Mouse (Mus musculus) neural tube, embryonic 11.5 days (tissue): ENCODE data around the gene Zpbp2. TPM values are rescaled to one million over a fixed set of nuclear protein-coding genes. Genes with fewer than 3 reads are reported as not detected.

Source experiments
- ATAC-seq: fragments of 200-750 bp; cut with Nextera tagmentation; 2 replicates; pipeline ENCODE4 v1.8.0; 2017; ENCODE audit warnings: moderate number of reproducible peaks, mild to moderate bottlenecking, moderate TSS enrichment, moderate library complexity; ENCODE audit not compliant: insufficient read depth, low FRiP score, low TSS enrichment
- DNase-seq: peaks from one replicate; pipeline ENCODE4 v3.0.0-alpha.2; 2015; ENCODE audit warnings: low spot score
- H3K27ac ChIP-seq: fragments of 300-500 bp; sonication (generic); 2 replicates; pipeline ENCODE4 v1.5.1; 2014; ENCODE audit warnings: low read depth, mild to moderate bottlenecking, low read length
- H3K27me3 ChIP-seq: fragments of 300-500 bp; sonication (generic); 2 replicates; pipeline ENCODE4 v1.6.1; 2014; ENCODE audit warnings: mild to moderate bottlenecking, low read length, mixed read lengths; ENCODE audit not compliant: control insufficient read depth, insufficient read depth
- H3K36me3 ChIP-seq: fragments of 300-500 bp; sonication (generic); 2 replicates; pipeline ENCODE4 v1.6.1; 2014; ENCODE audit warnings: mild to moderate bottlenecking, low read length, moderate library complexity, mixed read lengths; ENCODE audit not compliant: control insufficient read depth, insufficient read depth
- H3K4me1 ChIP-seq: fragments of 300-500 bp; sonication (generic); 2 replicates; pipeline ENCODE4 v1.6.1; 2014; ENCODE audit warnings: low read length, mixed read lengths; ENCODE audit not compliant: control insufficient read depth, insufficient read depth
- H3K4me2 ChIP-seq: fragments of 300-500 bp; sonication (generic); 2 replicates; pipeline ENCODE4 v1.6.1; 2014; ENCODE audit warnings: low read depth, mild to moderate bottlenecking, moderate library complexity
- H3K4me3 ChIP-seq: fragments of 300-500 bp; sonication (generic); 2 replicates; pipeline ENCODE4 v1.5.1; 2014; ENCODE audit warnings: low read depth, low read length
- H3K9ac ChIP-seq: fragments of 300-500 bp; sonication (generic); 2 replicates; pipeline ENCODE4 v1.6.1; 2014; ENCODE audit warnings: mild to moderate bottlenecking, low read length
- H3K9me3 ChIP-seq: fragments of 300-500 bp; sonication (generic); 2 replicates; pipeline ENCODE4 v1.6.1; 2016; ENCODE audit warnings: low read length; ENCODE audit not compliant: control insufficient read depth
- WGBS: fragments of 180-500 bp; shearing (Covaris S2); extraction: QIAGEN DNeasy Blood & Tissue Kit; methylation state at CpG from one replicate; pipeline ENCODE4 v1.1.7; 2014; 5-methylcytosine and 5-hydroxymethylcytosine counted together
- polyA plus RNA-seq: library from polyadenylated mRNA; unstranded; fragments of >200 nt; fragmentation: Nextera tagmentation; extraction: Ambion mirVana; gene quantifications from 2 replicates; pipeline ENCODE4 v1.2.1, GENCODE M21; 2014

Zpbp2 gene
- polyA plus RNA-seq, 1 experiment from 2014 or later: 0.16 TPM

DNA sequence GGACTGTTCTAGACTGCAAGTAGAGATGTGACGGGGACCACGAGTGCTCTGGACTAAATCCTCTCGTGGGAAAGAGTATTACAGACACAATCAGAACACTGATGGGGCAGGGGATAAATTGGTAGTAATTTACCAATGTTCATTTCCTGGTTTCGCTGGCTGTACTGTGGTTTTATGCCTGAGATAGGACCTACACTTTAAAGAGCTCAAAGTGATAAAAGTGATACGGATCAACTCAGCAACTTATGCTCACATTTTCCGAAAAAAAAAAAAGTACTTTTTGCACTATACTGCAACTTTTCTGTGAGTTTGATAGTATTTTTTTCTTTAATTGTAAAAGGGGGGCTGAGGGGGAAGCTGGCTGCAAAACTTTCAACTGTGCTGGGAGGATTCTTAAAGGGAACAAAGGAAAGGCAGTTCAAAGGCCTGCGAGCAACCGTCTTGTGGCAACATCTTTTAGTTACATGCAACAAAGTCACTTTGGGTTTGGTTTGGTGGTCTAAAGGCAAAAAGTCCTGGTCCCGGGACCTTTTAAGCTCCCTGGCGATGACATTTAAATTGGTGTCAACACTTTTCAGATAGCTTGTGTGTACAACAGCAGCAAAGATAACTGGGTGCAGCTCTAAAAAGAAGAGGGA is 24.0 kb upstream of the Zpbp2 start:
- no peaks in the 10 kb centered on the region for H3K4me1 ChIP-seq
- H3K27ac ChIP-seq: no peak overlapping the region
- no peaks in the 10 kb centered on the region for H3K36me3 ChIP-seq
- H3K9me3 ChIP-seq: no peaks in the 10 kb centered on the region
- no peak overlapping the region for H3K4me2 ChIP-seq
- no peaks in the 10 kb centered on the region for H3K27me3 ChIP-seq
- DNase-seq: no peak
- no peak for ATAC-seq
- WGBS: 75% methylated on average over 10 of the region's 10 CpGs
- no peak overlapping the region for H3K4me3 ChIP-seq
- no peak overlapping the region for H3K9ac ChIP-seq

DNA sequence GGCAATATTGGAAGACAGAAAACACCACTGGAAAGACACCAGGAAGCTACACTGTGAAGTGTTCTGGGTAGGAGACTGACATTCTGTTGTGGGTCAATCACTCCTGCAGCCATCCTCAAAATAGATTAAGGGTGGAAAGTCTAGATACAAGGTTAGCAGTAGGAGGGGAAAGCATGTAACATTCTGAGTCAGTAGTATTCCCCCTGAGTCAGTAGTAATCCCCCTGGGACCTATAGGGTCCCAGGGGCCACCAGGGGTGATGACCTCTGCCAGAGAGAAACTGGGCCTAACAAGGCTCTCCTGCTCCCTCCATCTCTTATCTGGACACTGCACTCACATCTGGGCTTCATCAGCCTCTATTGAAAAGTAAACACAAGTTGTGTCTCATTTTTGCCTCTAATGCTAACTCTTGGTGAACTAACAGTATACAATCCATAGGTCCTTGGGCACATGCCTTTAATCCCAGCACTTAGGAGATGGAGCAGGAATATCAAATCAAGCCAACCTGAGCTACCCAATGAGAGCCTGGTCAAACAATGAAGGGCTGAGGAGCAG is 13.3 kb upstream of the Zpbp2 start:
- no peaks in the 10 kb centered on the region for H3K4me1 ChIP-seq
- H3K9me3 ChIP-seq: no peaks in the 10 kb centered on the region
- no peak overlapping the region for H3K9ac ChIP-seq
- H3K27ac ChIP-seq: no peak overlapping the region
- peaks cover 8% of the 10 kb centered on the region for H3K27me3 ChIP-seq
- H3K4me3 ChIP-seq: no peak overlapping the region
- no peak overlapping the region for H3K4me2 ChIP-seq
- DNase-seq (no peak), ATAC-seq (no peak)
- no peaks in the 10 kb centered on the region for H3K36me3 ChIP-seq

DNA sequence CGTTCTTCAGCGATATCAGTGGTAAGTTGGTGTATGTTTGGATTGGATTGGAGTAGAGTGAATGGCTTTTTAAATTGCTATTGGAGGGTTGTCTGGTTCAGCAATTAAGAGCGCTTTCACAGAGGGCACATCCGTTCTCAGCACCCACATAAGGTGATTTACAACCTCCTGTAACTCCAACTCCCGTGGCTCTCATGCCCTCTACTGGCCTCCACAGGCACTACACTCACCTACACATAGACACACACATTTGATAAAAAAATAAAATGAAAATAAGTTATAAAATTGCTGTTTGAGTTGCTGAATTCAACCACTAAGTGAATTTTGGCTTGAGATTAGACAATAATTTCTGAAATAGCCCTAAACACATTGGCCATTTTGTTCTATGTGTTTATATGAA is 10.6 kb upstream of the Zpbp2 start:
- Histone ChIP-seq H3K27ac (no peak overlapping the region), H3K4me3 (no peak overlapping the region), H3K9ac (no peak overlapping the region), H3K36me3 (no peaks in the 10 kb centered on the region), H3K27me3 (peaks cover 20% of the 10 kb centered on the region), H3K4me1 (no peaks in the 10 kb centered on the region), H3K9me3 (no peaks in the 10 kb centered on the region), H3K4me2 (no peak overlapping the region)
- 83% methylated on average over 5 of the region's 5 CpGs for WGBS
- no peak for ATAC-seq
- no peak for DNase-seq

DNA sequence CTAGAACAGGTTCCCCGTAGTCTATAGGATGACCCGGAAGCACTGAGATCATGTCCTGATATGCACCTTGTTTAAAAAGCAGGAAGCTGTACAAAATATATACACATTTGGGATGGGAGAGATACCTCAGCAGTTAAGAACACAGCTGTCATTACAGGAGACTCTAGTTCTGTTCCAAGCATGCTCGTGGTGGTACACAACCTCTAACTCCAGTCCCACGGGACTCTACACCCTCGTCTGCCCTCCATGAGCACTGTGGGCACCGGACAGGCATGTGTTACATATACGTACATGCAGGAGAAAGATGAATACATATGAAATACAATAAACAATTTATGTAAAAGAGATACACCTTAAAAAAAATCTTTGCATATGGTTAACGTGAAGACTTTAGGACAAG is 8.3 kb upstream of the Zpbp2 start:
- H3K27me3 ChIP-seq: peaks cover 43% of the 10 kb centered on the region
- WGBS: 78% methylated on average over 8 of the region's 8 CpGs

DNA sequence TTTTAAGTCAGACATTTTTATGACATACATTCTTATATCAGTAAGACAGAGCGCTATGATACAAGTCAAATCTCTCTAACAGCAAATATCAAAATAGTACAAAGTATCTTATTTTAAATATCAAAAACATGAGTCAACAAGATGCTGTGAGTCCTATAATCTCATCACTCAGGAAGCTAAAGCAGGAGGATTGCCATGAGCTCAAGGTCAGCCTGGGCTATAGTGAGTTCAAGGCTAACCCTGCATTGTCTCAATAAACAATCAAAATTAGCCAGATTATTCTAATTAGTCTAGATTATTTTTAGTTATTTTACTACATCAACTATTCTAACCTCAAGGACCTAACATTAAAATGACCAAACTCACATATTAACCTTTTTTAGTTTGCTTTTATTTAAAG is 7.5 kb upstream of the Zpbp2 start:
- Histone ChIP-seq H3K9me3 (no peaks in the 10 kb centered on the region), H3K4me1 (peaks cover 4% of the 10 kb centered on the region; the same call in 1 of the 2 replicates), H3K27ac (no peak overlapping the region), H3K36me3 (no peaks in the 10 kb centered on the region), H3K4me3 (no peak overlapping the region), H3K27me3 (peaks cover 51% of the 10 kb centered on the region), H3K9ac (no peak overlapping the region), H3K4me2 (no peak overlapping the region)
- DNase-seq (no peak), ATAC-seq (no peak)
- 80% methylated on average over 1 of the region's 1 CpGs for WGBS

More for the DNA sequence above, 8.3 kb upstream of the Zpbp2 start:
- ATAC-seq (no peak), DNase-seq (no peak)
- Histone ChIP-seq H3K9me3 (no peaks in the 10 kb centered on the region), H3K27ac (no peak overlapping the region), H3K4me2 (no peak overlapping the region), H3K36me3 (no peaks in the 10 kb centered on the region), H3K4me1 (peaks cover 4% of the 10 kb centered on the region; the same call in 1 of the 2 replicates), H3K9ac (no peak overlapping the region), H3K4me3 (no peak overlapping the region)

DNA sequence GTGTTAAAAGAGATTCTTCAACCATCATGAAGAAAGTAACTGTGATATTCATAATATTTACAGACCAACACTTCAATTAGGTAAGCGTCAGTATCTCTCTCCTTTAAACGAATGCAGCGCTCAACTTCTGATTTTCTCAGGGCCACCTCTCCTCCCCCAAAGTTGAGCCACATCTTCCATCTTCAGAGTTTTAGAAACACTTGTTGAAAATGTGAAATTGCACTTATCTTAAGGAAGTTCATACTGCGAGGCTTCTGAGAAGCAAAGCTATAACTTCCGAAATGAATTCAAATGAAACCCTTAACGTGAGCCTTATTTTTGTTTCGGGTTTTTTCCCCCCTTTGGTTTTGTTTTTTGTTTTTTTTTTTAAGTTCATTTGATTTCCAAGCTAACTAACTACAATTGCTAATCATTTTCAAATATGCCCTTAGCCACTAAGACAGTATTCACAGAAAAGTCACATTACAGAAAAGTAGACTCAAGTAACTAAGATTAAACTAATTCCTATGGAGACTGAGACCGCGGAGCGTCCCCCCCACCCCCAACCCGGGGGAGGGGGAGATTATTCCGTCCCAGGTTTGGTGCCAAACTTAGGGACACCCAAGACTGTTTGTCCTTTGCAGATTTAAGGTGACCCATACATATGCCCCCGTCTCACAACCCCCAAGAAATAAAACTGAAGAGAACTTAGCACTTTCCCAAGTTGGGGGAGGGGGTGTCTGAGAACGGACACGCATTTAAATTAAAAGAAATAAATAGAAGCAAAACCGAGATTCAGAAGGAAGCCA is 5.8 kb upstream of the Zpbp2 start:
- DNase-seq: no peak
- H3K36me3 ChIP-seq: no peaks in the 10 kb centered on the region
- H3K9ac ChIP-seq: peak overlapping the region; percentile 37; the same call in 1 of the 2 replicates
- WGBS: 2% methylated on average over 16 of the region's 16 CpGs
- peak overlapping the region; percentile 37 for H3K4me3 ChIP-seq
- H3K27me3 ChIP-seq: peaks cover 62% of the 10 kb centered on the region
- no peaks in the 10 kb centered on the region for H3K9me3 ChIP-seq
- H3K4me2 ChIP-seq: peak overlapping the region; percentile 65
- ATAC-seq: no peak
- no peak overlapping the region for H3K27ac ChIP-seq
- H3K4me1 ChIP-seq: peaks cover 4% of the 10 kb centered on the region; the same call in 1 of the 2 replicates

DNA sequence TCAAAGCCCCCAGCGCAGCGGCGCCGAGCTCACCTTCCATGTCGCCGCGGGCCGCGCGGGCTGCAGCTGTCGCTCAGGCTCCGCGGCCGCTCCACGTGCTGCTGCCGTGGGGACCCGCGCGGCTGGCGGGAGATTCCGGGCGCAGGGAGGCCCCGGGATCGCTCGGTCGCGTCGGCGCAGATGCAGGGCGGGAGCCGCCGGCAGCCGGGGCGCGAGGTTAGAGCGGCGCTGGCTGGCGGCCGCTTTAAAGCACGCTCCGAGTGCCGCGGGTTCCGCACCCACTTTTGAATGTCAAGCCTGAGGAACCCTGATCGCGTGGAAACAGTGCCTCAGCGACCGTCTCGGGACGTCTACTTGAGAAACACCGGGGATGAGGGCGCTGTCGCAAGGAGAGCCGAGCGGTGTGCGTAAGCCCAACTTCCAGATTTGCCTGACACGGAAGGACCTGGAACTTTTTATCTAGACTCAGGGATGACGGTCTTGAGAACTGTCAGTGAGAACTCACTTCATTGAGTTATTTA is 5.1 kb upstream of the Zpbp2 start, which contains the start of gene Ikzf3:
Gene Ikzf3, minus strand, starts transcription at position 321 of the 521 bp plus-strand sequence.
- no peak for ATAC-seq
- 1% methylated on average over 57 of the region's 58 CpGs for WGBS

DNA sequence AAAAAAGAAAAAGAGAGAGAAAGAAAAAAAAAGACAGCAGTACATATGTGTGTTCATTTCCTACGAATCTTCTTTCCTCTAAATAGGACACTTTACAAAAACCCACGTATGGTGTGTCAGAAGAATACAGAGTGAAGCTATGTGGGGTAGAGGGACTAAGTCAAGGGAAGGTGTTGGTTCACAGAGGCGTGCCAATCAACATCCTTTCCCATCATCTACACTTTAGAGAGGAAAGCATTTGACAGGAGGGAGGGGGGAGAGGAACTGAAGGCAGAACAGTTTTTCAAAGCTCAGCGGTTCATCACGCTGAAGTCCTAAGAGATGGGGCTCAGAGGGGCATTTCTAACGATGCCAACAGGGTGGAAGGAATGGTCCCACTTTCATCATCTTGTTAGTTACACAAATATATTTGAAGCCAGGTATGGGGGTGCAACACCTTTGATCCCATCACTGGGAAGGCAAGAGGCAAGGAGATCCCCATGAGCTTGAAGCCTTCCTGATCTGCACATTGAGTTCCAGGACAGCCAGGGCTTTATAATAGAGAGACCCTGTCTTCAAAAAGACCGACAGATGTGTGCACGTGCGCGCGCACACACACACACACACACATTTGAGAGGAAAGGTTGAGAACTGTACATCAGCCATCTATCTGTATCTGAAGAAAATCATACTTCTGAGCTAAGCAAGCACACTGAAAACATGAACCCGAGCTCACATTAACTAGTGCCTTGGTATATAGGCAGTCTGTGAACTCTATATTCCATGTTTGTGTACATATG is 4.2 kb upstream of the Zpbp2 start:
- DNase-seq (no peak), ATAC-seq (no peak)
- Histone ChIP-seq H3K4me1 (peaks cover 4% of the 10 kb centered on the region; the same call in 1 of the 2 replicates), H3K4me2 (no peak overlapping the region), H3K9ac (no peak overlapping the region), H3K9me3 (no peaks in the 10 kb centered on the region), H3K27ac (no peak overlapping the region), H3K27me3 (peaks cover 66% of the 10 kb centered on the region), H3K36me3 (no peaks in the 10 kb centered on the region), H3K4me3 (no peak overlapping the region)
- 49% methylated on average over 12 of the region's 12 CpGs for WGBS

More for the DNA sequence above, 5.1 kb upstream of the Zpbp2 start, which contains the start of gene Ikzf3:
- Histone ChIP-seq H3K9me3 (no peaks in the 10 kb centered on the region), H3K27me3 (peaks cover 67% of the 10 kb centered on the region), H3K4me3 (peak within 1 kb of the TSS; percentile 37), H3K36me3 (no peaks in the 10 kb centered on the region), H3K27ac (no peak within 1 kb of the TSS), H3K4me1 (peaks cover 4% of the 10 kb centered on the region; the same call in 1 of the 2 replicates), H3K4me2 (peak within 1 kb of the TSS; percentile 65), H3K9ac (peak within 1 kb of the TSS; percentile 37; the same call in 1 of the 2 replicates)
- peak; percentile 64 for DNase-seq
